7 mouse cellular contexts compared by ENCODE assay signal in genomic region chr5:25528851-25529528, GRCm38 (mm10). TPM values are rescaled to one million over a fixed set of nuclear protein-coding genes. Genes with fewer than 3 reads are reported as not detected.
DNase-seq lines count a peak whose midpoint lies in the region; ATAC-seq lines count a peak whose summit lies in the region.

No protein-coding gene starts in this region.

- no peaks in the 10 kb centered on the region for H3K36me3 ChIP-seq in lung, embryonic 15.5 days
- no peaks in the 10 kb centered on the region for H3K36me3 ChIP-seq in hindbrain, embryonic 12.5 days
- no peaks in the 10 kb centered on the region for H3K36me3 ChIP-seq in macrophage (ENCODE audit: inconsistent target)

- peak; percentile 33; the same call in 1 of the 2 replicates for ATAC-seq in lung, embryonic 15.5 days (ENCODE audit: borderline replicate concordance, extremely low read depth, low FRiP score, low TSS enrichment)
- ATAC-seq in hindbrain, embryonic 12.5 days (ENCODE audit: low FRiP score) = no peak; the same call in 1 of the 2 replicates

- peak overlapping the region; percentile 70 for H3K4me2 ChIP-seq in lung, embryonic 15.5 days
- peak overlapping the region; percentile 70 for H3K4me2 ChIP-seq in hindbrain, embryonic 12.5 days (replicated peaks)

- H3K79me2 ChIP-seq in macrophage (ENCODE audit: inconsistent target) = no peaks in the 10 kb centered on the region

- 0 out of 2 replicates have a peak, but pooled peaks cover 2% of the 10 kb centered on the region for H3K4me1 ChIP-seq in lung, embryonic 15.5 days
- peaks cover 11% of the 10 kb centered on the region; the same call in 1 of the 2 replicates for H3K4me1 ChIP-seq in hindbrain, embryonic 12.5 days

- H3K27me3 ChIP-seq in lung, embryonic 15.5 days = no peaks in the 10 kb centered on the region
- no peaks in the 10 kb centered on the region for H3K27me3 ChIP-seq in hindbrain, embryonic 12.5 days

- no peaks in the 10 kb centered on the region for H3K9me3 ChIP-seq in lung, embryonic 15.5 days
- H3K9me3 ChIP-seq in hindbrain, embryonic 12.5 days (replicated peaks) = no peaks in the 10 kb centered on the region

- WGBS in lung, embryonic 15.5 days = 7% methylated on average over 22 of the region's 22 CpGs
- 9% methylated on average over 22 of the region's 22 CpGs for WGBS in hindbrain, embryonic 12.5 days
- WGBS in macrophage (ENCODE audit: missing documents) = 13% methylated on average over 22 of the region's 22 CpGs

- peak overlapping the region; percentile 91 for H3K27ac ChIP-seq in lung, embryonic 15.5 days
- peak overlapping the region; percentile 72 for H3K27ac ChIP-seq in hindbrain, embryonic 12.5 days
- H3K27ac ChIP-seq in macrophage = peak overlapping the region; percentile 67

- H3K4me3 ChIP-seq in lung, embryonic 15.5 days = peak overlapping the region; percentile 82
- H3K4me3 ChIP-seq in hindbrain, embryonic 12.5 days = peak overlapping the region; percentile 70
- H3K4me3 ChIP-seq in macrophage (ENCODE audit: inconsistent target) = peak overlapping the region; percentile 73

- DNase-seq in lung, postnatal 36 days = no peak
- peak; percentile 57 for DNase-seq in cerebellum, adult 9-11 months
- no peak for DNase-seq in ovary, postnatal 14 days (ENCODE audit: low spot score)
- DNase-seq in layer of hippocampus, adult 18-20 months (ENCODE audit: low spot score in 2 of 2) = no peak

- H3K9ac ChIP-seq in lung, embryonic 15.5 days = peak overlapping the region; percentile 58
- peak overlapping the region; percentile 49 for H3K9ac ChIP-seq in hindbrain, embryonic 12.5 days

RNA-seq across cellular contexts. Expression of gene Cct8l1, which starts 13.1 kb away (rescaled TPM):
- polyA plus RNA-seq in lung, embryonic 15.5 days (2015; fragmentation: Nextera tagmentation; extraction: Ambion mirVana) = not detected in 2 replicates
- polyA plus RNA-seq in hindbrain, embryonic 12.5 days (2016; fragmentation: Nextera tagmentation; extraction: Ambion mirVana) = 0.14 TPM in 1 of 2 replicates, not detected in the other
- not detected for total RNA-seq in macrophage (2018; cell fraction: chromatin; rRNA removed)
- not detected for total RNA-seq in macrophage (2018; cell fraction: cytosol; rRNA removed)
- not detected for total RNA-seq in macrophage (2018; cell fraction: nucleus; rRNA removed)
- not detected in 3 replicates for polyA plus RNA-seq in macrophage (2018)
- under 1 TPM; 0.32 to 0.38 TPM for total RNA-seq in layer of hippocampus, adult 18-20 months (2021)

RNA-seq across cellular contexts. Expression of gene Kmt2c, which starts 30.4 kb away (rescaled TPM):
- 10.0 and 11.3 TPM in 2 replicates for polyA plus RNA-seq in lung, embryonic 15.5 days (2015; fragmentation: Nextera tagmentation; extraction: Ambion mirVana)
- 27.1 and 27.9 TPM in 2 replicates for polyA plus RNA-seq in hindbrain, embryonic 12.5 days (2016; fragmentation: Nextera tagmentation; extraction: Ambion mirVana)
- total RNA-seq in macrophage (2018; cell fraction: chromatin; rRNA removed) = 100 to 1,000 TPM in 25 of 26 experiments, 10 to 100 TPM in 1; 74.6 to 347 (median 272) TPM
- total RNA-seq in macrophage (2018; cell fraction: cytosol; rRNA removed) = 10 to 100 TPM; 22.4 to 50.1 (median 37.7) TPM
- total RNA-seq in macrophage (2018; cell fraction: nucleus; rRNA removed) = 100 to 1,000 TPM in 21 of 26 experiments, 10 to 100 TPM in 5; 56.0 to 218 (median 144) TPM
- polyA plus RNA-seq in macrophage (2018) = 16.9 to 19.3 TPM (median 18.9 TPM) in 3 replicates
- total RNA-seq in layer of hippocampus, adult 18-20 months (2021) = 10 to 100 TPM; 74.0 to 78.1 TPM
